Mouse (Mus musculus): ENCODE results near the gene Ptprn2. TPM values are rescaled to one million over a fixed set of nuclear protein-coding genes. Genes with fewer than 3 reads are reported as not detected.

Ptprn2 gene
- polyA plus RNA-seq, 1 experiment from 2014 or later = 3.5 TPM

DNA sequence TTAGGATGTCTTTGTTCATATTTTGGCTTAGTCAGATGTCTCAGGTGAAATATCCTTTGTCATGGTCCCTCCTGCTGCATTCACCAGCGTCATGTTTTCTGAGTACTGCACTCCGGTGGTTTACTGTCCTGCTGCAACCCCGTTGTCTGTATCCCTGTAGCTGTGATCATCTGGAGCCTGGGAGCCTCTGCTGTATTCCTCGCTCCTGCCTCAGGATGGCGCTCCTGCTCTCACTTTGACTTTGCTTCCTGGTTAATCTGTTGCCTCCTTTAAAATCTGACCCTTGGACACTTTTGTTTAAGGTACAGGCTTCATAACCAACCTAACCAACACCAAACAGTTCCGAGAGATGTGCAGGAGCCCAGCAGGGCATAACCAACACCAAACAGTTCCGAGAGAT, 342.2 kb downstream of the Ptprn2 start:
- H3K36me3 ChIP-seq (ENCODE audit: control insufficient read depth, insufficient read depth, low read length) = no peaks in the 10 kb centered on the region
- no peaks in the 10 kb centered on the region for H3K27me3 ChIP-seq (ENCODE audit: control insufficient read depth, insufficient read depth, low read length)
- no peak overlapping the region for H3K9ac ChIP-seq (ENCODE audit: low read length)
- H3K9me3 ChIP-seq (replicated peaks; ENCODE audit: control insufficient read depth, low read length) = no peaks in the 10 kb centered on the region
- 51% methylated on average over 7 of the region's 7 CpGs for WGBS
- no peak overlapping the region for H3K27ac ChIP-seq (ENCODE audit: low read length)
- ATAC-seq (ENCODE audit: insufficient read depth, low FRiP score) = no peak
- no peak overlapping the region for H3K4me2 ChIP-seq (ENCODE audit: low read depth, low read length)
- no peaks in the 10 kb centered on the region for H3K4me1 ChIP-seq (ENCODE audit: control insufficient read depth, insufficient read depth, low read length)
- H3K4me3 ChIP-seq (replicated peaks; ENCODE audit: low read length) = no peak overlapping the region

DNA sequence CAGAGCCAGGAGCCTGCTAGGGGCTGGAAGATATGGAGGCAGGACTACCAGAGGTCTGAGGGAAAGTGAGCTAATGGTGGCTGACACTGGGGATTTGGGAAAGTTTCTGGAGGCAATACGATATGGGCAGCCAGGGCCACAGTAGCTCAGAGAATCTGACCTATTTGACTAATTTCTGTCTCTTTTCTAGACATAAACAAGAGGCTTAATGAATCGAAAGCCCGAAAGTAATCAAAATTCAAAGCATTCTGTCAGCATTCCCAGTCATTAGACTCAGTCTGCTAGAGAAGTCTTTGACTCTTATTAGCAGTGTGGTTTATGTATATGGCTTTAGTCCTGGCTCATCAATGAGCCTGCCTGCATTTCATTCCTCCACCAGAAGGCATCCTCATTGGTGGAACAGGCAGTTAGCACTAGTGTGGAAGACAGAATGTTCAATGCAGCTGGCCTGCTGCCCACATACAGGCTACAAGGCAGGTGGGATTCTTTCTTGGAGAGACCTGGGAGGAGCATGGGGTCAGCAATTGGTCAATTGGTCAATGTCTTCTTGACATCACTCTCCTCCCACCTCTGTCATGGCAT, 353.2 kb downstream of the Ptprn2 start:
- H3K4me1 ChIP-seq (ENCODE audit: control insufficient read depth, insufficient read depth, low read length) = no peaks in the 10 kb centered on the region
- no peak for ATAC-seq (ENCODE audit: insufficient read depth, low FRiP score)
- WGBS = 60% methylated on average over 3 of the region's 3 CpGs
- no peak overlapping the region for H3K4me3 ChIP-seq (replicated peaks; ENCODE audit: low read length)
- no peak overlapping the region for H3K4me2 ChIP-seq (ENCODE audit: low read depth, low read length)
- no peaks in the 10 kb centered on the region for H3K36me3 ChIP-seq (ENCODE audit: control insufficient read depth, insufficient read depth, low read length)
- no peak overlapping the region for H3K9ac ChIP-seq (ENCODE audit: low read length)
- H3K27ac ChIP-seq (ENCODE audit: low read length) = no peak overlapping the region
- no peaks in the 10 kb centered on the region for H3K9me3 ChIP-seq (replicated peaks; ENCODE audit: control insufficient read depth, low read length)
- no peaks in the 10 kb centered on the region for H3K27me3 ChIP-seq (ENCODE audit: control insufficient read depth, insufficient read depth, low read length)

GRCm38 (mm10) chr12:116842723-116843272, 357.3 kb downstream of the Ptprn2 start:
- no peak overlapping the region for H3K4me2 ChIP-seq (ENCODE audit: low read depth, low read length)
- no peak overlapping the region for H3K9ac ChIP-seq (ENCODE audit: low read length)
- 75% methylated on average over 8 of the region's 8 CpGs for WGBS

GRCm38 (mm10) chr12:116846220-116846619, 360.7 kb downstream of the Ptprn2 start:
- Histone ChIP-seq H3K27me3 (ENCODE audit: control insufficient read depth, insufficient read depth, low read length) (no peaks in the 10 kb centered on the region), H3K4me2 (ENCODE audit: low read depth, low read length) (no peak overlapping the region), H3K4me1 (ENCODE audit: control insufficient read depth, insufficient read depth, low read length) (no peaks in the 10 kb centered on the region), H3K27ac (ENCODE audit: low read length) (no peak overlapping the region), H3K36me3 (ENCODE audit: control insufficient read depth, insufficient read depth, low read length) (no peaks in the 10 kb centered on the region), H3K4me3 (replicated peaks; ENCODE audit: low read length) (no peak overlapping the region), H3K9ac (ENCODE audit: low read length) (no peak overlapping the region), H3K9me3 (replicated peaks; ENCODE audit: control insufficient read depth, low read length) (no peaks in the 10 kb centered on the region)
- no peak for ATAC-seq (ENCODE audit: insufficient read depth, low FRiP score)

More at GRCm38 (mm10) chr12:116842723-116843272, 357.3 kb downstream of the Ptprn2 start:
- no peaks in the 10 kb centered on the region for H3K27me3 ChIP-seq (ENCODE audit: control insufficient read depth, insufficient read depth, low read length)
- no peak overlapping the region for H3K27ac ChIP-seq (ENCODE audit: low read length)
- no peaks in the 10 kb centered on the region for H3K36me3 ChIP-seq (ENCODE audit: control insufficient read depth, insufficient read depth, low read length)
- H3K4me1 ChIP-seq (ENCODE audit: control insufficient read depth, insufficient read depth, low read length) = no peaks in the 10 kb centered on the region
- H3K9me3 ChIP-seq (replicated peaks; ENCODE audit: control insufficient read depth, low read length) = no peaks in the 10 kb centered on the region
- ATAC-seq (ENCODE audit: insufficient read depth, low FRiP score) = no peak
- no peak overlapping the region for H3K4me3 ChIP-seq (replicated peaks; ENCODE audit: low read length)

GRCm38 (mm10) chr12:116847021-116847420, 361.5 kb downstream of the Ptprn2 start:
- no peaks in the 10 kb centered on the region for H3K4me1 ChIP-seq (ENCODE audit: control insufficient read depth, insufficient read depth, low read length)
- H3K4me3 ChIP-seq (replicated peaks; ENCODE audit: low read length) = no peak overlapping the region
- no peak overlapping the region for H3K9ac ChIP-seq (ENCODE audit: low read length)
- no peaks in the 10 kb centered on the region for H3K9me3 ChIP-seq (replicated peaks; ENCODE audit: control insufficient read depth, low read length)
- no peaks in the 10 kb centered on the region for H3K36me3 ChIP-seq (ENCODE audit: control insufficient read depth, insufficient read depth, low read length)
- H3K27ac ChIP-seq (ENCODE audit: low read length) = no peak overlapping the region
- H3K27me3 ChIP-seq (ENCODE audit: control insufficient read depth, insufficient read depth, low read length) = no peaks in the 10 kb centered on the region
- 77% methylated on average over 4 of the region's 4 CpGs for WGBS
- no peak for ATAC-seq (ENCODE audit: insufficient read depth, low FRiP score)
- no peak overlapping the region for H3K4me2 ChIP-seq (ENCODE audit: low read depth, low read length)

DNA sequence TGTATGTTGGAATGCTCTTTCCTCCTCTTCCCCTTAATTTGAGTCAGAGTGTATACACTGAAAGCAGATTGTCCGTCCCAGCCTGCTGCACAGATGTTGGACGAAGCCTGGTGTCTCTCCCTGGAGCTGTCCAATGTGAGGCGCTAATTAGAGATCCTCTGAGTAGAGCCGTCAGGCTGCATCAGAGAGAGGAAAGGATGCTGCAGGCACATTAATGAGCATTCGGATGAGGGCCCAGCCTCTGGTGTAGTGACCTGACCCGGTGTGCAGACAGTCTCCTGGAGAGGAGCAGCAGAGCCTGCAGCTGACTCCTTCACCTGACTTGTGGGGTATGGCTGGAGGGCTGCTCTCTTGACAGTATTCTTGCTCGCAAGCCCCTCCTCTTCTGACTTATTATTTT, 370.8 kb downstream of the Ptprn2 start:
- no peaks in the 10 kb centered on the region for H3K4me1 ChIP-seq (ENCODE audit: control insufficient read depth, insufficient read depth, low read length)
- no peak overlapping the region for H3K27ac ChIP-seq (ENCODE audit: low read length)
- no peak overlapping the region for H3K4me3 ChIP-seq (replicated peaks; ENCODE audit: low read length)
- H3K9ac ChIP-seq (ENCODE audit: low read length) = no peak overlapping the region
- no peak for ATAC-seq (ENCODE audit: insufficient read depth, low FRiP score)
- no peaks in the 10 kb centered on the region for H3K27me3 ChIP-seq (ENCODE audit: control insufficient read depth, insufficient read depth, low read length)
- no peak overlapping the region for H3K4me2 ChIP-seq (ENCODE audit: low read depth, low read length)
- 62% methylated on average over 7 of the region's 7 CpGs for WGBS
- H3K36me3 ChIP-seq (ENCODE audit: control insufficient read depth, insufficient read depth, low read length) = no peaks in the 10 kb centered on the region
- no peaks in the 10 kb centered on the region for H3K9me3 ChIP-seq (replicated peaks; ENCODE audit: control insufficient read depth, low read length)

- no peak overlapping the region for H3K4me3 ChIP-seq (replicated peaks; ENCODE audit: low read length)
- H3K9me3 ChIP-seq (replicated peaks; ENCODE audit: control insufficient read depth, low read length) = no peaks in the 10 kb centered on the region
- 75% methylated on average over 4 of the region's 4 CpGs for WGBS
- H3K4me1 ChIP-seq (ENCODE audit: control insufficient read depth, insufficient read depth, low read length) = no peaks in the 10 kb centered on the region
- H3K36me3 ChIP-seq (ENCODE audit: control insufficient read depth, insufficient read depth, low read length) = no peaks in the 10 kb centered on the region
- no peak for ATAC-seq (ENCODE audit: insufficient read depth, low FRiP score)
- H3K4me2 ChIP-seq (ENCODE audit: low read depth, low read length) = no peak overlapping the region
- H3K27ac ChIP-seq (ENCODE audit: low read length) = no peak overlapping the region
- H3K9ac ChIP-seq (ENCODE audit: low read length) = no peak overlapping the region
- H3K27me3 ChIP-seq (ENCODE audit: control insufficient read depth, insufficient read depth, low read length) = no peaks in the 10 kb centered on the region
Measured at GRCm38 (mm10) chr12:116861360-116862017, 376.0 kb downstream of the Ptprn2 start.

- Histone ChIP-seq H3K9ac (ENCODE audit: low read length) (no peak overlapping the region), H3K9me3 (replicated peaks; ENCODE audit: control insufficient read depth, low read length) (no peaks in the 10 kb centered on the region), H3K4me1 (ENCODE audit: control insufficient read depth, insufficient read depth, low read length) (no peaks in the 10 kb centered on the region), H3K27me3 (ENCODE audit: control insufficient read depth, insufficient read depth, low read length) (no peaks in the 10 kb centered on the region), H3K4me2 (ENCODE audit: low read depth, low read length) (no peak overlapping the region), H3K36me3 (ENCODE audit: control insufficient read depth, insufficient read depth, low read length) (no peaks in the 10 kb centered on the region), H3K4me3 (replicated peaks; ENCODE audit: low read length) (no peak overlapping the region), H3K27ac (ENCODE audit: low read length) (no peak overlapping the region)
- no peak for ATAC-seq (ENCODE audit: insufficient read depth, low FRiP score)
- WGBS = 76% methylated on average over 4 of the region's 4 CpGs
Measured at GRCm38 (mm10) chr12:116863291-116863899, 377.9 kb downstream of the Ptprn2 start.

DNA sequence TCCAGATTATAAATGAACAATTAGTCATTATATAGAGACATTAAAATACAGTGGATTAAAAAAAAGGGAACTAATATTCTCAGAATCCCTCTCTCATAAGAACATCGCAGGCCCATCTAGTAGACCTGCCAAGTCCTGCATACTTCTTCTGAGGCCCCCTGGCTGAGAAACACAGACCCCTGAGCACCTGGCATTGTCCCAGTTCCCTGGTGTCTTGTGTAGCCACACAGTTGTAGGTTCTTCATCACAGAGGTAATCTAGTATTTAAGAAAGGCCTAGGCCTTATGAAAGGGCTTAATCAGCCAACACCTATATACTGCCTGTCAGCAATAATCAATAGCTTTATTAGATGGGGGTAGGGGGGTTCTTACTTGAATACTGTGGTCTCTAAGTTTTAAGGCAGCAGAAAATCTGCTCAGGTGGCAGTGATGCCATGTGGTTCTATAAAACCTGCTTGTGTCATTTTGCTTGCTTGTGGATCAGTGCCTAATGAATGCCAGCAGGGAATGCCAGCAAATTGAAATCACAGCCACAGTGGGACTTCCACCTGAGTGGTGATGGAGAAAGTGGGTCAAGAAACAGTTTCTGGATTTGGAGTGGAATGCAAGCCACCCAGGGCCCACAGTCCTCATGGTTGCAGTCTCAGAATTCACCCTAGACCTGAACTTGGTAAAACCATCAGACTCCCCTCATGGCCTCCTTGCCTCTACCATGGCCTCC, 388.5 kb downstream of the Ptprn2 start:
- WGBS = 89% methylated on average over 1 of the region's 1 CpGs
- no peak for ATAC-seq (ENCODE audit: insufficient read depth, low FRiP score)
- no peaks in the 10 kb centered on the region for H3K36me3 ChIP-seq (ENCODE audit: control insufficient read depth, insufficient read depth, low read length)
- no peak overlapping the region for H3K27ac ChIP-seq (ENCODE audit: low read length)
- H3K4me2 ChIP-seq (ENCODE audit: low read depth, low read length) = no peak overlapping the region
- H3K9ac ChIP-seq (ENCODE audit: low read length) = no peak overlapping the region
- H3K4me1 ChIP-seq (ENCODE audit: control insufficient read depth, insufficient read depth, low read length) = no peaks in the 10 kb centered on the region
- H3K9me3 ChIP-seq (replicated peaks; ENCODE audit: control insufficient read depth, low read length) = no peaks in the 10 kb centered on the region
- H3K4me3 ChIP-seq (replicated peaks; ENCODE audit: low read length) = no peak overlapping the region
- no peaks in the 10 kb centered on the region for H3K27me3 ChIP-seq (ENCODE audit: control insufficient read depth, insufficient read depth, low read length)
